Mouse (Mus musculus) limb, embryonic 11.5 days (tissue): Measurements from ENCODE around the gene Clasrp. TPM values are rescaled to one million over a fixed set of nuclear protein-coding genes. Genes with fewer than 3 reads are reported as not detected.

Experiments
- polyA plus RNA-seq: library from polyadenylated mRNA; unstranded; fragments of >200 nt; fragmentation: Nextera tagmentation; extraction: Ambion mirVana; gene quantifications from 2 replicates; pipeline ENCODE4 v1.2.1, GENCODE M21; 2014

The Clasrp gene
- polyA plus RNA-seq, 1 experiment from 2014 or later = 55.9 TPM

Other genes starting within 250 kb of the Clasrp start
- 21.1 and 24.8 TPM in 2 replicates for gene Cd3eap, start 245.0 kb downstream of the Clasrp start, polyA plus RNA-seq
- gene Ppp1r13l, start 244.7 kb downstream of the Clasrp start, polyA plus RNA-seq = 6.6 and 8.7 TPM in 2 replicates
- gene Ercc2, start 222.5 kb downstream of the Clasrp start, polyA plus RNA-seq = 11.8 and 13.5 TPM in 2 replicates
- 2.7 and 3.5 TPM in 2 replicates for gene Klc3, start 200.4 kb downstream of the Clasrp start, polyA plus RNA-seq
- 3.8 and 5.2 TPM in 2 replicates for gene Ckm, start 199.7 kb downstream of the Clasrp start, polyA plus RNA-seq
- 10.0 and 10.8 TPM in 2 replicates for gene Mark4, start 145.7 kb downstream of the Clasrp start, polyA plus RNA-seq
- gene Exoc3l2, start 141.2 kb downstream of the Clasrp start, polyA plus RNA-seq = 1.8 and 2.2 TPM in 2 replicates
- gene Bloc1s3, start 96.1 kb downstream of the Clasrp start, polyA plus RNA-seq = 2.3 and 2.7 TPM in 2 replicates
- 73.3 and 82.3 TPM in 2 replicates for gene Trappc6a, start 96.1 kb downstream of the Clasrp start, polyA plus RNA-seq
- gene Nkpd1, start 86.6 kb downstream of the Clasrp start, polyA plus RNA-seq = 0.12 and 0.16 TPM in 2 replicates
- gene Ppp1r37, start 41.4 kb downstream of the Clasrp start, polyA plus RNA-seq = 3.9 and 5.5 TPM in 2 replicates
- 0.21 and 0.52 TPM in 2 replicates for gene Zfp296, start 27.2 kb downstream of the Clasrp start, polyA plus RNA-seq
- gene Gemin7, start 26.9 kb downstream of the Clasrp start, polyA plus RNA-seq = 183 and 185 TPM in 2 replicates
- 4.7 and 5.3 TPM in 2 replicates for gene Relb, start 25.0 kb upstream of the Clasrp start, polyA plus RNA-seq
- 91.6 and 97.3 TPM in 2 replicates for gene Clptm1, start 60.5 kb upstream of the Clasrp start, polyA plus RNA-seq
- 0.44 and 0.77 TPM in 2 replicates for gene Apoc2, start 73.5 kb upstream of the Clasrp start, polyA plus RNA-seq
- not detected in 2 replicates for gene Gm44805, start 76.9 kb upstream of the Clasrp start, polyA plus RNA-seq
- gene Apoc4, start 77.0 kb upstream of the Clasrp start, polyA plus RNA-seq = not detected in 2 replicates
- 4.5 and 5.0 TPM in 2 replicates for gene Apoc1, start 88.2 kb upstream of the Clasrp start, polyA plus RNA-seq
- gene Apoe, start 94.7 kb upstream of the Clasrp start, polyA plus RNA-seq = 83.0 and 83.4 TPM in 2 replicates
- 154 and 163 TPM in 2 replicates for gene Tomm40, start 111.0 kb upstream of the Clasrp start, polyA plus RNA-seq
- gene Nectin2, start 146.0 kb upstream of the Clasrp start, polyA plus RNA-seq = 59.3 and 63.2 TPM in 2 replicates
- gene Bcam, start 166.5 kb upstream of the Clasrp start, polyA plus RNA-seq = 43.0 and 44.1 TPM in 2 replicates
- 0.75 and 1.3 TPM in 2 replicates for gene Cblc, start 192.3 kb upstream of the Clasrp start, polyA plus RNA-seq
- gene Bcl3, start 218.3 kb upstream of the Clasrp start, polyA plus RNA-seq = 0.71 and 1.2 TPM in 2 replicates
- gene Gm19345, start 247.5 kb upstream of the Clasrp start, polyA plus RNA-seq = not detected in 2 replicates